Mouse (Mus musculus): ENCODE results near the gene Ush1g. TPM values are rescaled to one million over a fixed set of nuclear protein-coding genes. Genes with fewer than 3 reads are reported as not detected.

Ush1g gene
- 0.06 and 0.14 TPM in 2 replicates for polyA plus RNA-seq (2015; fragmentation: Nextera tagmentation; extraction: Ambion mirVana)

- no peaks in the 10 kb centered on the region for H3K9me3 ChIP-seq
- ATAC-seq (ENCODE audit: low FRiP score): peak; percentile 25; the same call in 1 of the 2 replicates
- H3K9ac ChIP-seq: 0 out of 2 replicates have a peak within 1 kb of the TSS, but pooled peaks have one; percentile 13
- H3K27ac ChIP-seq: no peak within 1 kb of the TSS
- H3K4me3 ChIP-seq: peak within 1 kb of the TSS; percentile 20; the same call in 1 of the 2 replicates
- 3% methylated on average over 35 of the region's 35 CpGs for WGBS
- no peaks in the 10 kb centered on the region for H3K36me3 ChIP-seq
- H3K4me1 ChIP-seq (replicated peaks): peaks cover 46% of the 10 kb centered on the region
- H3K4me2 ChIP-seq: peak within 1 kb of the TSS; percentile 30
- peaks cover 93% of the 10 kb centered on the region for H3K27me3 ChIP-seq
Measured at GRCm38 (mm10) chr11:115321906-115322693, at the start of gene Ush1g. Gene Ush1g, minus strand, starts transcription at chr11:115322041.

GRCm38 (mm10) chr11:115371354-115371753 is 49.5 kb upstream of the Ush1g start:
- Histone ChIP-seq H3K9ac (no peak overlapping the region; the same call in 1 of the 2 replicates), H3K9me3 (no peaks in the 10 kb centered on the region), H3K36me3 (no peaks in the 10 kb centered on the region), H3K4me3 (no peak overlapping the region), H3K27ac (no peak overlapping the region), H3K4me2 (no peak overlapping the region), H3K4me1 (replicated peaks) (peaks cover 26% of the 10 kb centered on the region), H3K27me3 (peaks cover 42% of the 10 kb centered on the region)
- ATAC-seq (ENCODE audit: low FRiP score): no peak
- WGBS: 48% methylated on average over 8 of the region's 8 CpGs

GRCm38 (mm10) chr11:115370368-115370767 is 48.5 kb upstream of the Ush1g start:
- Histone ChIP-seq H3K4me2 (no peak overlapping the region), H3K36me3 (no peaks in the 10 kb centered on the region), H3K27me3 (peaks cover 39% of the 10 kb centered on the region), H3K4me3 (no peak overlapping the region), H3K9ac (no peak overlapping the region), H3K27ac (no peak overlapping the region), H3K9me3 (no peaks in the 10 kb centered on the region), H3K4me1 (replicated peaks) (peaks cover 36% of the 10 kb centered on the region)
- WGBS: 57% methylated on average over 7 of the region's 7 CpGs
- no peak for ATAC-seq (ENCODE audit: low FRiP score)

- Histone ChIP-seq H3K27ac (peak within 1 kb of the TSS; percentile 92), H3K9ac (peak within 1 kb of the TSS; percentile 92), H3K4me3 (peak within 1 kb of the TSS; percentile 76), H3K4me2 (peak within 1 kb of the TSS; percentile 93), H3K9me3 (no peaks in the 10 kb centered on the region), H3K27me3 (peaks cover 37% of the 10 kb centered on the region; the same call in 1 of the 2 replicates), H3K4me1 (replicated peaks) (peaks cover 33% of the 10 kb centered on the region), H3K36me3 (no peaks in the 10 kb centered on the region)
- peak; percentile 54 for ATAC-seq (ENCODE audit: low FRiP score)
- under 1% methylated on average over 30 of the region's 39 CpGs for WGBS
Measured at GRCm38 (mm10) chr11:115367395-115367944, 45.6 kb upstream of the Ush1g start, which contains the start of gene Hid1. Gene Hid1, minus strand, starts transcription at chr11:115367756.

GRCm38 (mm10) chr11:115366706-115367394 is 45.0 kb upstream of the Ush1g start:
- H3K9ac ChIP-seq: peak overlapping the region; percentile 92
- peak overlapping the region; percentile 76 for H3K4me3 ChIP-seq
- peaks cover 31% of the 10 kb centered on the region; the same call in 1 of the 2 replicates for H3K27me3 ChIP-seq
- peak overlapping the region; percentile 92 for H3K27ac ChIP-seq
- ATAC-seq (ENCODE audit: low FRiP score): peak; percentile 78
- H3K36me3 ChIP-seq: no peaks in the 10 kb centered on the region
- peak overlapping the region; percentile 93 for H3K4me2 ChIP-seq
- 1% methylated on average over 28 of the region's 28 CpGs for WGBS
- H3K9me3 ChIP-seq: no peaks in the 10 kb centered on the region
- peaks cover 33% of the 10 kb centered on the region for H3K4me1 ChIP-seq (replicated peaks)

- ATAC-seq (ENCODE audit: low FRiP score): peak; percentile 57
- 44% methylated on average over 7 of the region's 7 CpGs for WGBS
Measured at GRCm38 (mm10) chr11:115366039-115366705, 44.3 kb upstream of the Ush1g start.

GRCm38 (mm10) chr11:115364136-115364535 is 42.3 kb upstream of the Ush1g start:
- WGBS: 90% methylated on average over 3 of the region's 3 CpGs

More at GRCm38 (mm10) chr11:115366039-115366705, 44.3 kb upstream of the Ush1g start:
- Histone ChIP-seq H3K4me2 (peak overlapping the region; percentile 93), H3K9me3 (no peaks in the 10 kb centered on the region), H3K9ac (peak overlapping the region; percentile 92), H3K27me3 (peaks cover 30% of the 10 kb centered on the region; the same call in 1 of the 2 replicates), H3K36me3 (no peaks in the 10 kb centered on the region), H3K27ac (peak overlapping the region; percentile 92), H3K4me3 (peak overlapping the region; percentile 76), H3K4me1 (replicated peaks) (peaks cover 33% of the 10 kb centered on the region)

GRCm38 (mm10) chr11:115359726-115360125 is 37.9 kb upstream of the Ush1g start:
- Histone ChIP-seq H3K4me1 (replicated peaks) (peaks cover 22% of the 10 kb centered on the region), H3K4me2 (no peak overlapping the region), H3K36me3 (peaks cover 24% of the 10 kb centered on the region), H3K27ac (peak overlapping the region; percentile 73), H3K27me3 (peaks cover 23% of the 10 kb centered on the region), H3K4me3 (no peak overlapping the region), H3K9ac (peak overlapping the region; percentile 53; the same call in 1 of the 2 replicates), H3K9me3 (no peaks in the 10 kb centered on the region)
- WGBS: 59% methylated on average over 6 of the region's 6 CpGs
- ATAC-seq (ENCODE audit: low FRiP score): no peak

More at GRCm38 (mm10) chr11:115364136-115364535, 42.3 kb upstream of the Ush1g start:
- 0 out of 2 replicates have a peak, but pooled peaks cover 18% of the 10 kb centered on the region for H3K27me3 ChIP-seq
- H3K4me2 ChIP-seq: no peak overlapping the region
- H3K4me3 ChIP-seq: no peak overlapping the region
- no peak overlapping the region for H3K27ac ChIP-seq
- ATAC-seq (ENCODE audit: low FRiP score): no peak
- peaks cover 42% of the 10 kb centered on the region for H3K4me1 ChIP-seq (replicated peaks)
- H3K9me3 ChIP-seq: no peaks in the 10 kb centered on the region
- H3K36me3 ChIP-seq: no peaks in the 10 kb centered on the region; the same call in 1 of the 2 replicates
- no peak overlapping the region for H3K9ac ChIP-seq

- no peak overlapping the region for H3K4me3 ChIP-seq
- 18% methylated on average over 3 of the region's 3 CpGs for WGBS
- 0 out of 2 replicates have a peak overlapping the region, but pooled peaks have one; percentile 10 for H3K4me2 ChIP-seq
- H3K4me1 ChIP-seq (replicated peaks): peaks cover 22% of the 10 kb centered on the region
- H3K9ac ChIP-seq: peak overlapping the region; percentile 53
- H3K36me3 ChIP-seq: peaks cover 27% of the 10 kb centered on the region
- peak overlapping the region; percentile 73 for H3K27ac ChIP-seq
- no peaks in the 10 kb centered on the region for H3K9me3 ChIP-seq
- ATAC-seq (ENCODE audit: low FRiP score): no peak
- peaks cover 23% of the 10 kb centered on the region for H3K27me3 ChIP-seq
Measured at GRCm38 (mm10) chr11:115359293-115359692, 37.5 kb upstream of the Ush1g start.

GRCm38 (mm10) chr11:115358468-115358867 is 36.6 kb upstream of the Ush1g start:
- Histone ChIP-seq H3K36me3 (peaks cover 30% of the 10 kb centered on the region), H3K4me1 (replicated peaks) (peaks cover 16% of the 10 kb centered on the region), H3K27me3 (peaks cover 23% of the 10 kb centered on the region), H3K4me3 (no peak overlapping the region), H3K4me2 (no peak overlapping the region), H3K9ac (peak overlapping the region; percentile 53), H3K27ac (peak overlapping the region; percentile 73), H3K9me3 (no peaks in the 10 kb centered on the region)
- WGBS: 23% methylated on average over 5 of the region's 5 CpGs
- 0 out of 2 replicates have a peak, but pooled peaks have one; percentile 50 for ATAC-seq (ENCODE audit: low FRiP score)

- peak; percentile 27; the same call in 1 of the 2 replicates for ATAC-seq (ENCODE audit: low FRiP score)
Measured at GRCm38 (mm10) chr11:115354183-115354582, 32.3 kb upstream of the Ush1g start.

More at GRCm38 (mm10) chr11:115354183-115354582, 32.3 kb upstream of the Ush1g start:
- Histone ChIP-seq H3K9me3 (no peaks in the 10 kb centered on the region), H3K9ac (no peak overlapping the region), H3K4me2 (no peak overlapping the region), H3K27me3 (peaks cover 26% of the 10 kb centered on the region), H3K4me1 (replicated peaks) (peaks cover 8% of the 10 kb centered on the region), H3K36me3 (peaks cover 72% of the 10 kb centered on the region), H3K27ac (no peak overlapping the region), H3K4me3 (no peak overlapping the region)
- WGBS: 8% methylated on average over 8 of the region's 8 CpGs

Measured in hindbrain, embryonic 13.5 days (tissue).